Mouse (Mus musculus) G1E (cell line): ENCODE results near the gene Olfr54. TPM values are rescaled to one million over a fixed set of nuclear protein-coding genes. Genes with fewer than 3 reads are reported as not detected.

Experiments
- ATAC-seq: 2 replicates; pipeline ENCODE4 v1.8.0; 2016; ENCODE audit warnings: mild to moderate bottlenecking; ENCODE audit not compliant: insufficient number of reproducible peaks, poor library complexity, low FRiP score, severe bottlenecking; ENCODE audit errors: extremely low read depth
- DNase-seq: peaks from one replicate; pipeline ENCODE4 v3.0.0; 2012; ENCODE audit warnings: low spot score
- H3K27me3 ChIP-seq: 2 replicates; pipeline ENCODE4 v1.6.1; 2012; ENCODE audit warnings: mild to moderate bottlenecking, low read length, inconsistent platforms; ENCODE audit not compliant: insufficient read depth
- H3K36me3 ChIP-seq: replicated peaks from 2 replicates; pipeline ENCODE3; 2012; ENCODE audit warnings: mild to moderate bottlenecking, inconsistent platforms
- H3K4me1 ChIP-seq: 2 replicates; pipeline ENCODE4 v1.6.1; 2012; ENCODE audit warnings: low read depth, low read length, inconsistent platforms, mixed read lengths; ENCODE audit not compliant: insufficient read depth
- H3K4me3 ChIP-seq: 2 replicates; pipeline ENCODE4 v1.5.1; 2012; ENCODE audit warnings: low read depth, mild to moderate bottlenecking, inconsistent platforms, low read length, moderate library complexity, mixed read lengths
- H3K9me3 ChIP-seq: replicated peaks from 2 replicates; pipeline ENCODE4 v1.6.1; 2012; ENCODE audit warnings: inconsistent platforms
- CTCF ChIP-seq: IDR thresholded peaks from 2 replicates; pipeline ENCODE4 v1.5.1; 2012; ENCODE audit warnings: low read depth, low read length, inconsistent platforms, mixed read lengths
- GATA1 ChIP-seq: IDR thresholded peaks from 2 replicates; pipeline ENCODE4 v1.6.1; 2012; ENCODE audit warnings: borderline replicate concordance, low read length, inconsistent platforms, mixed read lengths
- GATA2 ChIP-seq: IDR thresholded peaks from 2 replicates; pipeline ENCODE4 v1.6.1; 2012; ENCODE audit warnings: low read depth, low read length, inconsistent platforms, borderline replicate concordance
- POLR2AphosphoS5 ChIP-seq: IDR thresholded peaks from 2 replicates; pipeline ENCODE4 v1.6.1; 2012; ENCODE audit warnings: low read depth, low read length, inconsistent platforms; ENCODE audit not compliant: insufficient replicate concordance
- TAL1 ChIP-seq: conservative IDR thresholded peaks from 2 replicates; pipeline ENCODE4 v1.6.1; 2012; ENCODE audit warnings: low read depth, low read length, inconsistent platforms, mixed read lengths
- polyA plus RNA-seq: library from polyadenylated mRNA; stranded (reverse); fragments of >175 nt; gene quantifications from 2 replicates; pipeline ENCODE4 v1.2.3, GENCODE M21; 2012
- total RNA-seq, 2 experiments: library from RNA; stranded (forward) in 1 of 2; stranded (reverse) in 1 of 2; fragments of 200-1000 nt in 1 of 2; fragments of >200 nt in 1 of 2; fragmentation: Nextera tagmentation in 1 of 2; gene quantifications; 2 replicates each; pipeline ENCODE4 v1.2.3; 2014 to 2017

Olfr54 gene
- not detected in 2 replicates for total RNA-seq (2014; fragmentation: Nextera tagmentation)
- total RNA-seq (2017), result 0.05 and 0.06 TPM in 2 replicates
- polyA plus RNA-seq, result not detected in 2 replicates

GRCm38 (mm10) chr11:51013936-51014335 lies at the start of gene Olfr54:
TSS of gene Olfr54 (plus strand) at chr11:51014236.
- no peaks in the 10 kb centered on the region for H3K27me3 ChIP-seq
- no peak for TF ChIP-seq CTCF
- no peak for TF ChIP-seq GATA1
- no peak for TF ChIP-seq TAL1
- no peak for TF ChIP-seq POLR2AphosphoS5
- no peak for TF ChIP-seq GATA2

DNA sequence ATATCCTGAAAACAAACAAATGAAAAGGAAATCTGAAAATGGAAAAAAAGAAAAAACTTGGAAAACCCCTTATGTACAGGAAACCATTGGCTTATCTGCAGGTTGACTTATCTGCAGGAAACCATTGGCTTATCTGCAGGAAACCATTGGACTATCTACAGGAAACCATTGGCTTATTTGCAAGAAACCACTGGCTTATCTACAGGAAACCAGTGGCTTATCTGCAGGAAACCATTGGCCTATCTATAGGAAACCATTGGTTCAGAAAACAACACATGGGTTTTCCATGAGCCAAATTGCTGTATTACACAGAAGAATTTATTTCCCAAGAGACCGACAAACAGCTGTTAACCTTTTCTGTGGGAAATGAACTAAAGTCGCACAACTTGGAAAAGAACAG lies 49.1 kb upstream of the Olfr54 start:
- H3K9me3 ChIP-seq, result peaks cover 24% of the 10 kb centered on the region
- ATAC-seq (no peak), DNase-seq (no peak)
- no peak overlapping the region for H3K4me3 ChIP-seq
- TF ChIP-seq CTCF (no peak), POLR2AphosphoS5 (no peak), GATA1 (no peak)
- no peaks in the 10 kb centered on the region for H3K4me1 ChIP-seq
- no peaks in the 10 kb centered on the region for H3K36me3 ChIP-seq
- no peaks in the 10 kb centered on the region for H3K27me3 ChIP-seq

More at GRCm38 (mm10) chr11:51013936-51014335, at the start of gene Olfr54:
- Histone ChIP-seq H3K4me3 (no peak within 1 kb of the TSS), H3K4me1 (no peaks in the 10 kb centered on the region), H3K36me3 (no peaks in the 10 kb centered on the region), H3K9me3 (peaks cover 11% of the 10 kb centered on the region)
- no peak for ATAC-seq
- no peak for DNase-seq

- ATAC-seq, result no peak
- Histone ChIP-seq H3K36me3 (no peaks in the 10 kb centered on the region), H3K4me3 (no peak within 1 kb of the TSS), H3K27me3 (no peaks in the 10 kb centered on the region), H3K9me3 (peaks cover 26% of the 10 kb centered on the region), H3K4me1 (no peaks in the 10 kb centered on the region)
- DNase-seq, result no peak
- TF ChIP-seq TAL1 (no peak), GATA1 (no peak), POLR2AphosphoS5 (no peak), CTCF (no peak), GATA2 (no peak)
Observed at GRCm38 (mm10) chr11:50966230-50966629, 47.8 kb upstream of the Olfr54 start, which contains the start of gene Olfr1378. TSS of gene Olfr1378 (plus strand) at chr11:50966530.

GRCm38 (mm10) chr11:50977216-50977615 lies 36.8 kb upstream of the Olfr54 start:
- TF ChIP-seq POLR2AphosphoS5 (no peak), GATA2 (no peak), CTCF (no peak), TAL1 (no peak), GATA1 (no peak)
- no peak for DNase-seq
- no peaks in the 10 kb centered on the region for H3K27me3 ChIP-seq
- ATAC-seq, result no peak
- H3K36me3 ChIP-seq, result no peaks in the 10 kb centered on the region
- H3K4me3 ChIP-seq, result no peak overlapping the region
- no peaks in the 10 kb centered on the region for H3K4me1 ChIP-seq
- H3K9me3 ChIP-seq, result peaks cover 42% of the 10 kb centered on the region

GRCm38 (mm10) chr11:50981667-50982066 lies 32.4 kb upstream of the Olfr54 start, which contains the start of gene Olfr1377:
TSS of gene Olfr1377 (plus strand) at chr11:50981967.
- DNase-seq, result no peak
- no peak for ATAC-seq
- H3K36me3 ChIP-seq, result no peaks in the 10 kb centered on the region
- H3K4me3 ChIP-seq, result no peak within 1 kb of the TSS
- no peaks in the 10 kb centered on the region for H3K4me1 ChIP-seq
- TF ChIP-seq GATA2, result no peak
- no peak for TF ChIP-seq CTCF
- TF ChIP-seq GATA1, result no peak
- no peak for TF ChIP-seq TAL1
- TF ChIP-seq POLR2AphosphoS5, result no peak
- H3K27me3 ChIP-seq, result no peaks in the 10 kb centered on the region
- H3K9me3 ChIP-seq, result peaks cover 37% of the 10 kb centered on the region

DNA sequence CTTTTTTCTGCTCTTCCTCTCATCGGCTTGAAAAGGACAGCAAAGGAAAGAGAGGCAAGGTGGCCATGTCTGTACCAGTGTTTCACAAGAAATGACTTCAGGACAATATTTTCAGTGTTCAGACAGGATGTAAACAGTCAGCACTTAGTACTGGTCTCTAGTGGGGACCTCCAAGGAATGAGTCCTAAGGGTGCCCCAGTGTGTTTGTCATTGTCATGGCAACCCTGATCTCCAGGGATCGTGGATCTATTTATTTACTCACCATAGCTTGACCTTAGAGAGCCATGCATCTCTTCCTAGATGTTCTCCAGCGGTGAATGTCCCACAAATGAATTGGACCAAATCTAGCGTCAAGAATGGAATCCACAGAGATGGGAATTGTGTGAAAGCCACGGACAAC lies 10.7 kb upstream of the Olfr54 start, which contains the start of gene Olfr51:
Gene Olfr51 (plus strand): TSS at position 301 of the 400 bp plus-strand sequence.
- H3K36me3 ChIP-seq, result no peaks in the 10 kb centered on the region
- no peaks in the 10 kb centered on the region for H3K4me1 ChIP-seq
- ATAC-seq (no peak), DNase-seq (no peak)
- no peak within 1 kb of the TSS for H3K4me3 ChIP-seq
- peaks cover 11% of the 10 kb centered on the region for H3K9me3 ChIP-seq
- TF ChIP-seq TAL1, result no peak
- H3K27me3 ChIP-seq, result no peaks in the 10 kb centered on the region

GRCm38 (mm10) chr11:51011821-51012220 lies 2.2 kb upstream of the Olfr54 start:
- H3K27me3 ChIP-seq, result no peaks in the 10 kb centered on the region
- H3K36me3 ChIP-seq, result no peaks in the 10 kb centered on the region
- TF ChIP-seq TAL1 (no peak), CTCF (no peak)
- no peak overlapping the region for H3K4me3 ChIP-seq
- H3K9me3 ChIP-seq, result peaks cover 23% of the 10 kb centered on the region
- ATAC-seq (no peak), DNase-seq (no peak)
- no peaks in the 10 kb centered on the region for H3K4me1 ChIP-seq
